Mouse (Mus musculus) common myeloid progenitor, adult 5-6 weeks (primary cell): Measurements from ENCODE around the gene Scaper. TPM values are rescaled to one million over a fixed set of nuclear protein-coding genes. Genes with fewer than 3 reads are reported as not detected.

Source experiments
- ATAC-seq: replicated peaks from 2 replicates; pipeline ENCODE4 v1.8.0; 2016; ENCODE audit warnings: low read depth, mild to moderate bottlenecking, moderate TSS enrichment, inconsistent platforms; ENCODE audit not compliant: poor library complexity, severe bottlenecking
- total RNA-seq: library from RNA; stranded (forward); fragments of 200-1000, 187-1606 nt; gene quantifications from 2 replicates; pipeline ENCODE4 v1.2.3, GENCODE M21; 2017

The Scaper gene
- total RNA-seq, 1 experiment from 2014 or later = 17.9 TPM

DNA sequence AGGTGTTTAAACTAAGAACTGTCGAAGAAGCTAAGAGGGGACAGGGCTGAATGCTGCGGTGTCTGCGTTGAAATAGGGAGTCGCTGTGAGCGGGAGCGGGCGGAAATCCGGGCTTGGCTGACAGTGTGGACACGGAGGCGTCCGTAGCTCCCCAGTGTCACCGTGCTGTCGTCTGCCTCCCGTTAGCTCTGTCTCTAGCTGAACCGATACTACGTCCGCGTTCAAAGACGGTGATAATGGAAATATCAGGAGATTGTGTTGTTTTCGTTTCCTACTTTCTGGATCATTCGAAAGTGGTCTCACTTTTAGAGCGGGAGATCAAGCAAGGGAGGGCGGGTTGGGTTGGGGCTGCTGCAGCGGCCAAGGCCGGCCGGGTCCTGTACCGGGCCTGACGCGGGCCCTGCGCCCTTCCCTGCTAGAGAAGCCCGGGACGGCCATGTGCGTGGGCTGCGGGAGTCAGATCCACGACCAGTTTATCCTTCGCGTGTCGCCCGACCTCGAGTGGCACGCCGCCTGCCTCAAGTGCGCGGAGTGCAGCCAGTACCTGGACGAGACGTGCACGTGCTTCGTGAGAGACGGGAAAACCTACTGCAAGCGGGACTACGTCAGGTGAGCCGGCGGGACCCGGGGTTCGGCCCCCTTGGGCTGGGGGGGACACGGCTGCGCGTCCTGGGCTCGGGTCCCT, 396.1 kb downstream of the Scaper start:
- ATAC-seq = no peak

DNA sequence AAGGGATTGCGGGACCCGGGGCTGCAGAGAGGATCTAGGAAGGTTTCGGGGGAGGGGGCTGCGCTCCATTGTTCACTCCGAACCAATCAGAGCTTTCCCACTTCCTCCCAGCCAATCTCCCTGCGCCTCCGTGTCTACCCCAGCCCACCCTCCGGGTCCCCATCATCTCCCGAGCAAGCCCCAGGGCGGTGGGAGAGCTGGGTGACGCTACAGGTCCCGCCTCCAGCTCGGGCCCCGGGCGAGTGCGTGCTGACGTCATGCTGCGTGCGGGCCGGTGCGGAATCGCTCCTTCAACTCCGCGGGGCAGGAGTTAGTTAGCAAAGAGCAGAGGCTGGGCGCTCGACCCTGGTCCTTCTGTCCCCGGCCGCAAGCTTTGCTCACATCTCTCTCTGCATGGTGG, 397.0 kb downstream of the Scaper start:
- ATAC-seq = peak; percentile 52

- ATAC-seq = no peak
Observed at GRCm38 (mm10) chr9:55540391-55540770, 397.5 kb downstream of the Scaper start.

DNA sequence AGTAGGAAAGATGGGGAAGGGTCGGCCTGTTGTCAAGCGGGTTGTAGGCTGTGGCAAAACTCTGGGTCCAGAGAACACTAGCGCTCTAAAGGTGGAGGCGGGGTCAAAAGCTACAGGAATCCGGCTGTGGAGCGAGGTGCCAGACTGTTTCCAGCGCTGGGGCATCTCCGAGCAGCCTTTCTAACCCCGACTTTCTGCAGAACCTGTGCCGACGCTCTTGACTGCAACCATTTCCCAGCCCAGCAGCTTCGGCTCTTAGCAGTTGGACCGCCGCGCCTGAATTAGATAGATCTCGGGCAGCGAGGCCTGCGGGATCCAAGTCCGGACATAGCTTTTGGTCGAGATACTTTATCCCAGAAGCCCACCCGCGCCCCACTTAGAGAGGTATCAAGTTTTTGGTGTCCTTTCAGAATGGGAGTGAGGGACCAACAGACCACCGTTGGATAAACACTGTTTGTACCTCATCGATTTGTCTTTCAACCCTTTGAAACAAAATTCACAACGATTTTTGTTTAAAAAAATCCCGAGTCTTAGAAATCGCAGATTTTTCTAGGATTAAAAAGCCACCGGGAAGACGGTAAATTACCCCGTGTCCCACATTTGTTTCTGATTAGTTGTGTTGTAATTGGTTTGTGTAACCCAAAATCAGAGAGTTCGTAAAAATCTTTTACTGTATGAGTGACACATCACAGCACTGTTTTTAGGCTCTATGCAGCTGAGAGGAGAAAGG, 398.1 kb downstream of the Scaper start:
- ATAC-seq = no peak

GRCm38 (mm10) chr9:55539006-55539405, 398.9 kb downstream of the Scaper start:
- ATAC-seq = no peak

- no peak for ATAC-seq
Observed at GRCm38 (mm10) chr9:55538377-55538776, 399.5 kb downstream of the Scaper start, which contains the start of gene Isl2. Gene Isl2 (plus strand): TSS chr9:55538672.

DNA sequence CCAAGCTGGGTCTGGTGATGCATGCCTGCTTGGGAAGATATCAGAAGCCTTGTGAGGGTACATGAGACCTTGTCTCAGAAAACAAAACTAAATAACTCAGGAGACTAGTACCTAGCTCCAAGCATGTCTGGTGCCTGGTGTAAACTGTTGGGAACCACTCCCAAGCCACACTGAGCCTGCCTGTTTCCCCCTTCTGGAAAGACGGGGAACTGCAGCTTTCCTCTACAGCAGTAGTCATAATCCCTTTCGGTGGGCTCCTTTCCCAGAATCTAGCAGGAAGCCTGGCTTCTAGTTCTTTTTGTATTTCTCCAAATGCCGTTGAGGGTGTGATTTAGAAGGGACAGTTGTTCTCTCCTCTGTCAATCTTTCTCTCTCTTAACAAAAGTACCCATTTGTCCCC, 402.0 kb downstream of the Scaper start:
- peak; percentile 61 for ATAC-seq

DNA sequence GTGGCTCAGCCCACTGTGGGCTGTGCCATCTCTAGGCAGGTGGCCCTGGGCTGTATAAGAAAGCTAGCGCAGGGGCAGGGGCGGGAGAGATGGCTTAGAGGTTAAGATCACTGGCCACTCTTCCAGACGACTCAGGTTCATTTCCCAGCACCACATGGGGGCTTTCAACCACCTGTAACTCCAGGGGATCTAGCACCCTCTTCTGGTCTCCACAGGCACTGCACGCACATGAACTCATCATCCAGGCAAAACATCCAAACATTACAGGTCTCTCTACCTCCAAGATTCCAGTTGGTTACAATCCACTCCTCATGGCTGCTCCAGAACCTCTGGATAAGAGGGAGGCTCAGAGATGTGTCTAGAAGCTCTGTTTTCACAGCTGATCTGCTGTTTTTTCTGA, 412.2 kb downstream of the Scaper start:
- 0 out of 2 replicates have a peak, but pooled peaks have one; percentile 39 for ATAC-seq

DNA sequence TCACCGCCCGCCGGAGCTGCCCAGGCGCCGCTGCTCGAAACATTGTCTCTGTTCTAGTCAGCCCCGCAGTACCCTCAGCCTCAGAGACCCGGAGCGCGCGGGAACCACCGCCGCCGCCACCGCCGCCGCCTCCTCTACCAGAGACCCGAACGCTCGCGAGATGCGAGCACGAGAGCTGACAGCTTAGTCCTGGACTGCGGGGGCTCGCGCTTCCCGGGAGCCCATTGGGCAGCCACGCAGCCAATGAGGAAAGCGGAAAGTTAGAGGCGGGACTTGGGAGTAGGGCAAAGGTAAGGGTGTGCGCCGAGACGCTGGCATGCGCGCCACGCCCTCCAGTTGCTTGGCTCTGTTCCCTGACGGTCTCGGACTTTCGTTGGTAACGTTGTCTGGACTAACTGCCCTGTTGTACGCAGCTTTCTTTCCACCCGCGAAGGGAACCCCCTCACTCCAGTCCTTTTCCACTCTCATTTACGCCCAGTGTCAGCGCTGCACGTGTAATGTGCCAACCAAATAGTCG, 425.8 kb downstream of the Scaper start, which contains the start of gene Etfa:
Gene Etfa (minus strand): TSS at position 217 of the 517 bp plus-strand sequence.
- peak; percentile 98 for ATAC-seq

DNA sequence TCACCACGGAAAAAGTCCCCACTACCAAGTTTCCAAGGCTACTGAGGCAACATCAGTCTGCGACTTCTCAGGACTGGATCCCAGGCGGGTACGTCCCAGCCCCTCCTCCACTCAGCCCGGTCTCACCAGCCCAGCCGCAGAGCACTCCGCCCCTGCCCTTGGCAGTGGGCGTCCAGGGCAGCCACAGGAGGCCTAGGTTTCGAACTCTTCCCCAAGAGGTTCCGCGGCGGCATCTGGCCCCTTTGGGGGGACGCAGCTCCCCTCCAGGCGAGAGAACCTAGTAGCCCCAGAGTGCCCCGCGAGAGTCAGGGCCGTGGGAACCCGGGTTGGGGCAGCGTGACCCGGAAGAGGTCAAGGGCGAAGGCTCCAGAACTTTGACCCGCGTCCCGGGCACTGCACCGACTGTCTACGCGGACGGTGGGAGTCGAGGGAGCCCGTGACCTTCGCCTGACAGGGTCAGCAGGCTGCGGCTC, 426.4 kb downstream of the Scaper start:
- peak; percentile 55 for ATAC-seq

DNA sequence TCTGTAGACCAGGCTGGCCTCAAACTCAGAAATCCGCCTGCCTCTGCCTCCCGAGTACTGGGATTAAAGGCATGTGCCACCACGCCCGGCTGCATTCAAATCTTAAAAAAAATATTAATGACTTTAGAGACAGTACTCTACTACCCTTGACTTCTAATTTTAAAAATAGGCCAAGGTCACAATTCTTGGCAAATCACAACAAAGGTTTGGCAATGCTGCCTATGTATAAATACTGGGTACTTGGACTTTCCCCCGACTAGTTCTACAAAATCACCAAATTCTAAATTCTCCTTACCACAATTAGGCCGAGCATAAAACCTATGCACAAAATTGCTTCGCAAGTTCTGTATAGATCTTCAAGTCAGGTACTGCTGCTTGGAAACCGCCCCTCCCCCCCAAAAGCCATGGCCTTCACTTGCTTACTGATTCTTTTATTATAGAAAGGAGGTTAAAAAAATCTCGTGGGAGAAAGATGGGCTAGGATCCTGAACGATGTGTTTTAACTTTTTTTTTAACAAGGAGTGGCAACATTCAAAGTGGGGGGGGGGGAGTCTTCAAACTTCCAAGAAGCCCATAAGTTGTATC, 427.2 kb downstream of the Scaper start:
- no peak for ATAC-seq

DNA sequence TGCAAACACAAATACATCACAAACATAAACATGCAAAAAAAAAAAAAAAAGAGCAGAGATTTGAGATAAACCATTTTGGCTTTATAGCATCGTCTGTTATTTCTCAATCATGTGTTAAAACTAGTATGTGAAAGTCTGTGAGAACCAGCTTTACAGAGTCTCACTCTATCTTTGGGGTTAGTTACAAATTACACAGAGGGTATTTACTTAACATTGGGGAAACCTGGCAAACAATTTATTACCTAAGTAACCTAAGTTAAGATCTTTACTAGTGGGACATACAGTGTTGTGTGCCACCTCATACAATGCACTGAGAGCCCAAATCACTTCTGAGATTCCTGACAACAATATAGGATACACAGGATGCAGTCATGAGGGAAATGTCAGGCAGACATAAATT, 428.2 kb downstream of the Scaper start:
- ATAC-seq = no peak

DNA sequence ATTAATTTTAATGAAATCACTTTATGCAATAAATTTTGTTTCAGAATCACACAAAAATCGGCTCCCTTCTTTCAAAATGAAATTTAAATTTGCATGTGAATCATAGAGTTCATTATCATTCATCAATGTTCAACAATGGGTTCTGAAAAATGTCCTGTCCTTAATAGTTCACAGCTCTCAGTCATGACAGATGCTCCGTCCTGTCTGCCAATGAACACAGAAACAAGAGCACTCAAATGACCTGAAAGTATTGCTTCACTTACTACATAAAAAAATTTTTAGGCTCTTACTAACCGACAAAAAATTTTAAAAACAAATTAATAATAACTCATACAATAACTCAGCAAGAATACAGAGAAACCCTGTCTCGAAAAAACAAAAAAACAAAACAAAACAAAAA, 429.2 kb downstream of the Scaper start:
- ATAC-seq = no peak

DNA sequence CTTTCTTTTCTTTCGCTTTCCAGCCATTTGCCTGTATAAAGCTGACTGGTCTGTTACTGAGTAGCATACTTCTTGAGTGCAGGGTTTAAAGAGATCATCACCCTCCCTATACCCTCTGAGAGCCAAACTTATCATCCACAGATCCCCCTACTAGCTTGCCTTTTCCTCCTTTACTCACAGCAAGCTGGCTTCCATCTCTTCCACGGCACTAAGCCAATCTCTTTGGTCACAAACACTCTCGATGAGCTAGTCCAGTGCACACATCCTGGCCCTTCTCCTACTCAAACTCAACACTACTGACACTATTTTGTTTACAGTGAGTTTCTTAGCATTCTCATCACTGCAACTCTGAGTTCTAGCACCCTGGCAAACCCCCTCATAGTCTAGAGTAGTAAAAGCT, 430.0 kb downstream of the Scaper start:
- ATAC-seq = no peak

Other genes with a start within 250 kb of the Scaper start
- gene 4930563M21Rik, start 72.4 kb upstream of the Scaper start, total RNA-seq = not detected in 2 replicates
- 61.2 and 66.6 TPM in 2 replicates for gene Rcn2, start 103.7 kb upstream of the Scaper start, total RNA-seq
- 37.1 and 64.6 TPM in 2 replicates for gene Pstpip1, start 151.8 kb upstream of the Scaper start, total RNA-seq
- 66.5 and 73.0 TPM in 2 replicates for gene Tspan3, start 227.4 kb upstream of the Scaper start, total RNA-seq